Mouse (Mus musculus) ES-Bruce4 (cell line): ENCODE data around the gene Itgb4.

Source experiments
- CTCF ChIP-seq: IDR thresholded peaks from one replicate; pipeline ENCODE4 v1.8.1; 2011; ENCODE audit warnings: low read depth, low read length
- EP300 ChIP-seq: IDR thresholded peaks from 2 replicates; pipeline ENCODE4 v1.6.1; 2011; ENCODE audit warnings: low read depth, low read length; ENCODE audit not compliant: insufficient read depth

GRCm38 (mm10) chr11:115982472-115982871, 8.0 kb downstream of the Itgb4 start:
- no peak for TF ChIP-seq CTCF
- no peak for TF ChIP-seq EP300
